Mouse (Mus musculus): ENCODE measurements around the gene Noxred1.

DNA sequence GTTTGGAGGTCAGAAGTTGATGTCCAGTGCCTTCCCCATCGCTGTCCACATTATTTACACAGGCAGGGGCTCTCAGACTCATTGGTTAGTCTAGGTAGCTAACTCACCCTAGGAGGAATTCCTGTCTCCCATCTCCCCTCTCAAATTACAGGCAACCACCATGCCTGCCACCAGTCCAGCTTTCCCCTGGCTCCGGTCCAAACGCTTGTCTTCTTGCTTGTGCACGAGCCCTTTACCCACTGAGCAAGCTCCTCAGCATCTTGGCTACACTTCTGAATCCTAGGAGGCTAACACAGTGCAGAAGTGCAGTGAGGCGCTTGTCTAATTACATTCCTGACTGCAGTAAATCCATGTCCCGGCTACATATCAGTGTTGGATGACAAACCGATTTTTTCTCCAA lies 19.2 kb downstream of the Noxred1 start:
- TF ChIP-seq CTCF (IDR thresholded peaks at IDR 0.05; ENCODE audit: low read depth) = no peak
- no peak for TF ChIP-seq EP300 (IDR thresholded peaks at IDR 0.05; ENCODE audit: low read depth)
